Mouse (Mus musculus) adrenal gland, postnatal 36 days (tissue): Measurements from ENCODE around the gene Piezo1. TPM values are rescaled to one million over a fixed set of nuclear protein-coding genes. Genes with fewer than 3 reads are reported as not detected.
A peak's percentile ranks its signal among the peaks of the same experiment; 100 is the strongest.

ENCODE experiments used
- DNase-seq, 2 experiments: peaks; one replicate each; pipeline ENCODE4 v3.0.0; 2021; ENCODE audit warnings: mixed read lengths in 1 of 2
- total RNA-seq, 2 experiments: library from RNA; stranded (reverse); gene quantifications; 2 replicates each; pipeline ENCODE4 v1.2.3; 2021

Piezo1 gene
- total RNA-seq, 2 experiments from 2014 or later = 19.5 to 24.7 TPM

GRCm38 (mm10) chr8:122569996-122570395 is 18.9 kb upstream of the Piezo1 start:
- DNase-seq = no peak

- DNase-seq = no peak
Measured at GRCm38 (mm10) chr8:122569329-122569728, 18.2 kb upstream of the Piezo1 start.

DNA sequence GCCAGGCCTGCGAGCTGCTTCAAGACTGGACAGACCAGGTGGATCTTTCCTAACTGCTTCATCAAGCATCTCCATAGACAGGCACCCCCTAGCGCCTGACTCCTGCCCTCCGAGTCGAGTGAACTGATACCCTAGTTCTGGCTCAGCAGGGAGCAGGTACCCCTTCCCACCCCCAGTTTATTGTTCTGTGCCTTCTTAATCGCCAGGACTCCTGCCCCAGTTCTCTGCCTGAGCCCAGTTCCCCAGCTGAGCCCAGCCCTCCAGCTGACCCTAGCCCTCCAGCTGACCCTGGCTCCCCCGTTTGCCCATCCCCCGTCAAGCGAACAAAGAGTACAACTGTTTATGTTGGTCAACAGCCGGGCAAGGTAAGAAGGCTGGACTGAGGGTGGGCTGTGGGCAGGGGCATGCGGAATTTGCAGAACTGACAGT is 17.8 kb upstream of the Piezo1 start:
- no peak for DNase-seq

GRCm38 (mm10) chr8:122568109-122568504 is 17.0 kb upstream of the Piezo1 start:
- no peak for DNase-seq

GRCm38 (mm10) chr8:122567361-122568108 is 16.4 kb upstream of the Piezo1 start, which contains the start of gene Cdt1:
Cdt1 (plus strand) TSS chr8:122568015.
- peak; percentile 96 for DNase-seq

GRCm38 (mm10) chr8:122566766-122567165 is 15.6 kb upstream of the Piezo1 start:
- DNase-seq = peak; percentile 35 to 48

DNA sequence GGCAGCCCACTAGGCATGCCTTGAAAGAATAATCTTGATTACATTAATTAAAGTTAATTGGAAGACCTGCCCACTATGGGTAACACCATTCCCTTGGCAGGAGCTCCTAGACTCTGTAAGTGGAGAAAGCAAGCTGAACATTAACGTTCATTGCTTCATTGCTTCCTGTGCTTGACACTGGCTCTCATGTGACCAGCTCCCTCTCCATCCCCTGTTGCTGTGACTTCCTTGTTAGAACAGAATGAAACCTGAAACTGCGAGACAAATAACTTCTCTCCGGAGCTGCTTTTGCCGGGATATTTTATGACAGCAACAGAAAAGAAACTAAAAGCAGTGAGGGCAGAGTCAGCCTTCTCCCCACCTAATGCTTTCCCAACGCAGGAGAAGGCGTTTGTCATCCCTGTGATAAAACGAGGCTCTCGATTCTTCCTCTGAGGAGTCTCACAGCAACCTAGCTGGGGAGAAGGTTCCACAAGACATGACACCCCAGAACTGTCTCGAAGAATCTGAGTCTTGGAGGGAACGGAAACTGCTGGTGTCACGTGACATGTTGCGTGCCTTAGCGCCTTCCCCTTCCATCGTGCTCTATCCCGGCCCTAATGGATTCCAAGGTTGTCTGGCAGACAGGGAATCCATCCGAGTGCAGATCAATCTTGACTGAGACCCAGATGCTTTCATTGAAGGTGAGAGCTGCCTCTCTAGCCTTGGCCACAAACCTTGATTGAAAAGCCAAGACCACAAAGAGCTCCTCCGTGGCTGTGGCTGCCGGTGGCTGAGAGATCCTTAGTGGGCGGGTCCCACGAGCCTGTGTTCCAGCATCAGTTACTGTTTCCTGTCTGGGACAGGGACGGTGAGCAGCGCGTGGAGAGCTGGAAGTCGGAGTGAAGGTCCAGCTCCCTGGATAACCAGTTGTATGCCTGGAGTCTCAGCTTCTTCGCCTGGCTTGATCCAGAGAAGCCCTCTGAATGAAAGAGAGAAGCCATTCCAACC is 13.5 kb upstream of the Piezo1 start:
- no peak for DNase-seq

GRCm38 (mm10) chr8:122561199-122561598 is 10.1 kb upstream of the Piezo1 start:
- DNase-seq = no peak

- DNase-seq = no peak
Measured at GRCm38 (mm10) chr8:122558671-122559349, 7.7 kb upstream of the Piezo1 start.

- no peak for DNase-seq
Measured at GRCm38 (mm10) chr8:122557248-122558038, 6.3 kb upstream of the Piezo1 start.

- DNase-seq = peak; percentile 55 to 77
Measured at GRCm38 (mm10) chr8:122556030-122557009, 5.2 kb upstream of the Piezo1 start.

DNA sequence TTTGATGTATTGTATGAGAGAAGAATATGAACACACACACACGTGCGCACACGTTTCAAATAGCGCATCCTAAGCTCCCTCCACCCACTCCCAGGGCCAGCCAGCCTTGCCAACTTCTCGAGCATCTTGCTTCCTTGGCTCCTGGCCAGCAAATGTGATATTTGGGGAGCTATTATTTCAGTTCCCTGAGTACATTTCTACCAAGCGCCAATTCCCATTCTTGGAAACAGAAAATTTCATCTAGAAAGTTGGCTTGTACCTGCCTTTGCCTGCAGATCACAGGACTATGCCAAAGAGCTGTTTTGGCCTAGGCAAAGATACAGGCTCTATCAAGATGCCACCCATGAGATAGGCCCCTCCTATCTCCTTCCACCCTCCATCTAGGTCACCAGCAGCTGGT is 3.7 kb upstream of the Piezo1 start:
- DNase-seq = no peak

GRCm38 (mm10) chr8:122550995-122551264 is 199 bp downstream of the Piezo1 start:
- DNase-seq = no peak

DNA sequence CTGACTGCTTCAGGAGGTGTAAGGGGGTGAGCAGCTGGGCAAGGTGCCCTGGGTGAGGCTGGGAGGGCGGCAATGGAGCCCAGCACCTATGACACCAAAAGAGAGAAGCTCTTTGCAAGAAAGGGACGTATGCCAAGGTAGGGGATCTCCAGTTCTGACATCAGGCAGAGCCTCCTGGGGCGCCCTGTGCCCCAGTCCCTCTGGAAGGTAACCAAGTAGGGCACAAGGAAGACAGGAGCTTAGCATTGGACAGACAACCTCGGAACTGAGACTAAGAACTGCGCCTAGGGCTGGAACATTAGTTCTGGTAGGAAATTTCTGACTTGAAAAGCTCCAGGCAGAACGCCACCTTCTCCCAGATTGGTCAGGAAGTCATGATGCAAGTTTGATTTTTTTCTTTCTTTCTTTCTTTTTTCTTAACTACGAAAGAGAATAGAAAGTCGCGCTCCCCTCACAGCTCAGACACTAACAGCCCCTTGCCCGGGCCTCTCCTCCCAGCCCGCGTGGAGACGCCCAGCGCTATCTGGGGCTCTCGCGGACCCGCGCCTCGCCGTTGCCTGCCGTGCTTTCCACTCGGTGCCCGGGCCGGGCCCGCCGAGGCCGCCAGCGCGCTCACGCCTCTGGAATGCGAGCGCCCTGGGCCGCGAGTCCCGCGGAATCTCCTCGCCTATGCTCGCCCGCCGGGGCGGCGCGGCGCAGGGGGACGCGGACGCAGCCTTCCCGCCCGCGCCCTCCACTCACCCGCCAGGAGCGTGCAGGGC is 715 bp downstream of the Piezo1 start:
- peak; percentile 74 to 82 for DNase-seq

- no peak for DNase-seq
Measured at GRCm38 (mm10) chr8:122548891-122549439, 2.2 kb downstream of the Piezo1 start.

DNA sequence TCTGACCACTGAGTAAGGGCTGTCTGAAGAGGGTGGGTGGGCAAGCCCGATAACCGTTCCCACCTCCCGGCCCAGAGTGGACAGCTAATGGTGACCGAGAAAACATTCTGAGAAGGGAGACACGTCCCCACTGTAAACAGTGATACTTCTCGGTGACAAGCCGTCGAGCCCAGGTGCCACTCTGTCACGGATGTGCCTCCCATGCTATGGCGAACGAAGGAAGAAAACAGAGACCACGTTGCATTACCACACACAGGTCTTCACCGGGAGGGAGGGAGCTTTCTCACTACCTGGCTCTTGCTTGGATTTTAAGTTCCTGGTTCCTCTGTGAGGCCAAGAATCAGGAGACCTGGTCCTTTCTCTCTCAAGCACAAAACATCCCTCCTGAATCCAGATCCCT is 2.8 kb downstream of the Piezo1 start:
- DNase-seq = no peak

GRCm38 (mm10) chr8:122547815-122548214 is 3.3 kb downstream of the Piezo1 start:
- peak in 1 of 2 experiments; percentile 43 for DNase-seq

DNA sequence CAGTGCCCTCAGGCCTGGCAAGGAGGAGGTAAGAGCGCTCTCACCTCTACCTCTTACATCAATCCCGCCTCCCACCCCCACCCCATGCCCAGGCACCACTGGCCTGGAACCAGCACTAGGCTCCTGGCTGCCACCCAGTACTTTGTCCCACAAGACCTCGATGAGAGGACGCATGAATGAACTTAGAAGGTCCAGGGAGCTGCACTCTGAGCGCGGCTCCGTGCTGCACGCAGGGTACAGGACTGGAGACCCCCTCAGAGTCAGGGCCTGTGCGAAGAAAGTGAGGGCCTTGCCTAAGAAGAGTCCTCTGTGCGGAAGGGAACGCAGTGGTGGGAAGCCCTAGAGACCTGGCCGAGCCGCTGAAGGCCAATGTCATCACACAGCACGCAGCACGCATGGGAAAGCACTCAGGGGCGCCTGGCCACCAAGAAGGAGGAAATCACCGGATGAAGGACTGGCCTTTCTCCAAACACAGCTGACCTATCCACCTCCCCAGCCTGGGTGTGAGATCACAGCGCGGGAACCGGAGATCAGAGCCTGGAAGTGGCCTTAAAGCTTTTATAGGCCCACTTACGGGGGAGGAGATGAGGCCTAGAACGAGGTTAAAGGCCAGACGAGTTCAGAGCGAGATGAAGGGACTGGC is 4.2 kb downstream of the Piezo1 start:
- peak; percentile 60 to 77 for DNase-seq
